Mouse (Mus musculus) intestine, embryonic 16.5 days (tissue): ENCODE measurements at regions not wholly inside any gene's neighbourhood (a gene's known extent, or its start where the extent isn't known, plus 50 kb on each side); places are given as distances from the start of the nearest gene placed in this dataset.

Experiments
- ATAC-seq: fragments of 200-750 bp; cut with Nextera tagmentation; 2 replicates; pipeline ENCODE4 v1.8.0; 2017; ENCODE audit warnings: moderate TSS enrichment, moderate library complexity
- H3K27ac ChIP-seq: fragments of 300-500 bp; sonication (generic); 2 replicates; pipeline ENCODE4 v1.5.1; 2014; ENCODE audit warnings: mild to moderate bottlenecking, low read length
- H3K27me3 ChIP-seq: fragments of 300-500 bp; sonication (generic); replicated peaks from 2 replicates; pipeline ENCODE4 v1.6.1; 2014; ENCODE audit warnings: low read length, control low read depth, mixed read lengths; ENCODE audit not compliant: control insufficient read depth, insufficient read depth
- H3K36me3 ChIP-seq: fragments of 300-500 bp; sonication (generic); 2 replicates; pipeline ENCODE4 v1.6.1; 2014; ENCODE audit warnings: low read length, control low read depth; ENCODE audit not compliant: control insufficient read depth, insufficient read depth
- H3K4me1 ChIP-seq: fragments of 300-500 bp; sonication (generic); 2 replicates; pipeline ENCODE4 v1.6.1; 2014; ENCODE audit warnings: low read length, control low read depth, mixed read lengths; ENCODE audit not compliant: control insufficient read depth, insufficient read depth
- H3K4me2 ChIP-seq: fragments of 300-500 bp; sonication (generic); 2 replicates; pipeline ENCODE4 v1.6.1; 2014; ENCODE audit warnings: low read depth, low read length, control low read depth
- H3K4me3 ChIP-seq: fragments of 300-500 bp; sonication (generic); 2 replicates; pipeline ENCODE4 v1.5.1; 2014; ENCODE audit warnings: mild to moderate bottlenecking, low read length
- H3K9ac ChIP-seq: fragments of 300-500 bp; sonication (generic); 2 replicates; pipeline ENCODE4 v1.6.1; 2014; ENCODE audit warnings: low read depth, low read length
- H3K9me3 ChIP-seq: fragments of 300-500 bp; sonication (generic); 2 replicates; pipeline ENCODE4 v1.6.1; 2016; ENCODE audit warnings: low read length, control low read depth; ENCODE audit not compliant: control insufficient read depth
- WGBS: fragments of 180-500 bp; shearing (Covaris S2); extraction: QIAGEN DNeasy Blood & Tissue Kit; methylation state at CpG from one replicate; pipeline ENCODE4 v1.1.7; 2014; 5-methylcytosine and 5-hydroxymethylcytosine counted together

- no peak for ATAC-seq
Observed at GRCm38 (mm10) chrX:23499320-23499719, 134.4 kb upstream of the Klhl13 start.

GRCm38 (mm10) chrX:23495199-23495598, 130.3 kb upstream of the Klhl13 start:
- Histone ChIP-seq H3K9ac (no peak overlapping the region), H3K36me3 (no peaks in the 10 kb centered on the region), H3K4me1 (no peaks in the 10 kb centered on the region), H3K27me3 (no peaks in the 10 kb centered on the region), H3K9me3 (no peaks in the 10 kb centered on the region), H3K4me3 (no peak overlapping the region), H3K4me2 (no peak overlapping the region), H3K27ac (no peak overlapping the region)
- WGBS = 13% methylated on average over 1 of the region's 1 CpGs
- ATAC-seq = no peak

More at GRCm38 (mm10) chrX:23499320-23499719, 134.4 kb upstream of the Klhl13 start:
- Histone ChIP-seq H3K36me3 (no peaks in the 10 kb centered on the region), H3K4me1 (no peaks in the 10 kb centered on the region), H3K27me3 (no peaks in the 10 kb centered on the region), H3K27ac (no peak overlapping the region), H3K9ac (no peak overlapping the region), H3K4me2 (no peak overlapping the region), H3K4me3 (no peak overlapping the region), H3K9me3 (no peaks in the 10 kb centered on the region)
- 42% methylated on average over 2 of the region's 2 CpGs for WGBS

DNA sequence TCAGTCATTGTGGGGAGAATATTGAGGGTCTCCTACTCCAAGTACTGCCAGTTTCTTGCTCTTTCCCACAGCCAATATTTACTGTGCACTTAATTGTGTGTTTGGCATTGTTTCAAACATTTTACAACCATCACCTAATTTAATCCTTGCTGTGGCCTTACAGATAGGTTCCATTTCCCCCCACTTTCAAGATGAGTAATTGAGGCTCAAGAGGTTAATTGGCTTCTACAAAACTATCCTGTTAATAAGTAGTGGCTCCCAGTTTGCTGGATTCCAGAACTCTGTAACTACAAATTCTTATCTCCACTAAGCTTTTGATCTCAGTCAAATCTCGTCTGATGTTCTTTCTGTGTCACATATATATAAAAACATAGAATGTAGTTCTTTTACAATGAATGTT, 112.0 kb upstream of the Klhl13 start:
- Histone ChIP-seq H3K9ac (no peak overlapping the region), H3K4me1 (no peaks in the 10 kb centered on the region), H3K4me2 (no peak overlapping the region), H3K27me3 (no peaks in the 10 kb centered on the region), H3K4me3 (no peak overlapping the region), H3K36me3 (no peaks in the 10 kb centered on the region), H3K27ac (no peak overlapping the region), H3K9me3 (no peaks in the 10 kb centered on the region)
- ATAC-seq = no peak
- WGBS = 64% methylated on average over 1 of the region's 1 CpGs

DNA sequence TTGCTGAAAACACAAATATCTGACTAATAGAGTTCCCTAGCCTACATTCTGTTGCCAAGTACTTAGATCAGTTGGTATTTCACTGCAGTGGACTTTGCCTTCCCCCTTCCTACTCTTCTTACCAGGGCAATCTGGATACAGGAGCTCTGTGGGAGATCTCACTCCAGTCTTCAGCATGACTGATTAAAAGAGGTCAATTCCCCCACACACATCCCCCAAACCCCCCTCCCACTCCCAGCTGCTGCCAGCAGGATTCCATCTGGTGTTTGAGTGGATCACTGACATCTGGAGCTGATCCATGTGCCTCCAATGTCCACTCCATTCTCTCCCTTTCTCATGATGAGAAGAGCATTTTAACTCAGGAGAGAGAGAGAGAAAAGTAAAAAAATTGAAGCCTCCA, 101.1 kb upstream of the Klhl13 start:
- Histone ChIP-seq H3K4me3 (no peak overlapping the region), H3K36me3 (no peaks in the 10 kb centered on the region), H3K4me2 (no peak overlapping the region), H3K4me1 (no peaks in the 10 kb centered on the region), H3K27me3 (no peaks in the 10 kb centered on the region), H3K9ac (no peak overlapping the region), H3K9me3 (no peaks in the 10 kb centered on the region), H3K27ac (no peak overlapping the region)
- no peak; the same call in 1 of the 2 replicates for ATAC-seq

DNA sequence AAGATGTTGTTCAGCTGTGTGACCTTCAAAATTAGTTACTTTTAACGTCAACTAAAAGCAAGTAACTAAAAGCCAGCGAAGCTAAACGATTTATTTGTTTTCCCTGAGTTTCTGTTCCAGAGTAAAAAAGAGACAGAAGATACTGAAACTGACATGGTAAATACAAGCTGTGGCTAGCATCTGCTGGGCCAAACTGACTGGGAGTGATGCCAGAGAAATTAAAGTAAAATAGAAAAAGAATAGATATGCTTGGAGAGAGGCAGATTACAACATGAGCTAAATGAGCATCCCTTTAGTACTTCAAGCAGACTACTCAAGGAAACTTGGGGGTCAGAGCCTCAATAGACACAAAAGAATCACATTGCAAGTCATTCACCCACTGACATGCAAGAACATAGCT, 88.7 kb upstream of the Klhl13 start:
- H3K4me3 ChIP-seq = no peak overlapping the region
- H3K4me2 ChIP-seq = no peak overlapping the region
- H3K9me3 ChIP-seq = no peaks in the 10 kb centered on the region
- ATAC-seq = no peak
- WGBS = 63% methylated on average over 3 of the region's 3 CpGs
- H3K27me3 ChIP-seq = no peaks in the 10 kb centered on the region
- H3K27ac ChIP-seq = no peak overlapping the region
- no peaks in the 10 kb centered on the region for H3K4me1 ChIP-seq
- H3K36me3 ChIP-seq = no peaks in the 10 kb centered on the region
- no peak overlapping the region for H3K9ac ChIP-seq

GRCm38 (mm10) chrX:23422746-23423145, 57.9 kb upstream of the Klhl13 start:
- ATAC-seq = no peak
- Histone ChIP-seq H3K4me2 (no peak overlapping the region), H3K9ac (no peak overlapping the region), H3K4me1 (no peaks in the 10 kb centered on the region), H3K36me3 (no peaks in the 10 kb centered on the region), H3K9me3 (no peaks in the 10 kb centered on the region), H3K27ac (no peak overlapping the region), H3K4me3 (no peak overlapping the region), H3K27me3 (no peaks in the 10 kb centered on the region)
- WGBS = 61% methylated on average over 1 of the region's 1 CpGs

- 57% methylated on average over 1 of the region's 1 CpGs for WGBS
- no peak overlapping the region for H3K9ac ChIP-seq
- no peaks in the 10 kb centered on the region for H3K36me3 ChIP-seq
- H3K4me2 ChIP-seq = no peak overlapping the region
- no peak overlapping the region for H3K4me3 ChIP-seq
- H3K4me1 ChIP-seq = no peaks in the 10 kb centered on the region
- no peaks in the 10 kb centered on the region for H3K9me3 ChIP-seq
- no peak overlapping the region for H3K27ac ChIP-seq
- no peaks in the 10 kb centered on the region for H3K27me3 ChIP-seq
- ATAC-seq = peak; percentile 83
Observed at GRCm38 (mm10) chrX:23417525-23417924, 52.6 kb upstream of the Klhl13 start.
